Mouse (Mus musculus) hindbrain, embryonic 10.5 days (tissue): ENCODE measurements at regions not wholly inside any gene's neighbourhood (a gene's known extent, or its start where the extent isn't known, plus 50 kb on each side); places are given as distances from the start of the nearest gene placed in this dataset.
"Not testable (repeated sequence)": the region's sequence is repeated elsewhere in the genome, so short reads cannot be mapped to it uniquely, and the experiment has no call there.

Experiments used
- DNase-seq: peaks from one replicate; pipeline ENCODE4 v3.0.0-alpha.2; 2017; ENCODE audit warnings: low spot score
- H3K27ac ChIP-seq: fragments of 300-500 bp; sonication (generic); 2 replicates; pipeline ENCODE4 v1.5.1; 2016; ENCODE audit warnings: mild to moderate bottlenecking, moderate library complexity
- H3K27me3 ChIP-seq: fragments of 300-500 bp; sonication (generic); 2 replicates; pipeline ENCODE4 v1.6.1; 2016; ENCODE audit warnings: mild to moderate bottlenecking; ENCODE audit not compliant: poor library complexity, insufficient read depth, severe bottlenecking
- H3K36me3 ChIP-seq: fragments of 300-500 bp; sonication (generic); 2 replicates; pipeline ENCODE4 v1.6.1; 2016; ENCODE audit warnings: mild to moderate bottlenecking, moderate library complexity
- H3K4me1 ChIP-seq: fragments of 300-500 bp; sonication (generic); replicated peaks from 2 replicates; pipeline ENCODE4 v1.6.1; 2016; ENCODE audit warnings: mild to moderate bottlenecking
- H3K4me3 ChIP-seq: fragments of 300-500 bp; sonication (generic); 2 replicates; pipeline ENCODE4 v1.5.1; 2016; ENCODE audit warnings: mild to moderate bottlenecking, moderate library complexity
- H3K9me3 ChIP-seq: fragments of 300-500 bp; sonication (generic); 2 replicates; pipeline ENCODE4 v1.6.1; 2016; ENCODE audit warnings: mild to moderate bottlenecking, moderate library complexity
- WGBS: fragments of 180-500 bp; shearing (Covaris S2); methylation state at CpG from one replicate; pipeline ENCODE4 v1.1.7; 2016; 5-methylcytosine and 5-hydroxymethylcytosine counted together

- whole genome bisulfite sequencing = 65% methylated on average over 4 of the region's 4 CpGs
- Histone ChIP-seq H3K27me3 (no peaks in the 10 kb centered on the region), H3K27ac (no peak overlapping the region), H3K36me3 (no peaks in the 10 kb centered on the region), H3K9me3 (no peaks in the 10 kb centered on the region), H3K4me1 (no peaks in the 10 kb centered on the region), H3K4me3 (no peak overlapping the region)
- DNase-seq = no peak
These were observed 881.8 kb downstream of the Gm9195 start for GRCm38 (mm10) chr14:71609698-71610301.

- no peaks in the 10 kb centered on the region for H3K36me3 ChIP-seq
- H3K4me1 ChIP-seq = no peaks in the 10 kb centered on the region; the same call in 1 of the 2 replicates
- DNase-seq = no peak
- no peak overlapping the region for H3K4me3 ChIP-seq
- no peaks in the 10 kb centered on the region for H3K27me3 ChIP-seq
- no peaks in the 10 kb centered on the region for H3K9me3 ChIP-seq
- H3K27ac ChIP-seq = no peak overlapping the region
- WGBS = 42% methylated on average over 2 of the region's 2 CpGs
These were observed 887.9 kb downstream of the Gm9195 start for GRCm38 (mm10) chr14:71603710-71604109.

GRCm38 (mm10) chr14:71597859-71598258 is 893.8 kb downstream of the Gm9195 start:
- H3K4me1 ChIP-seq = no peaks in the 10 kb centered on the region
- 87% methylated on average over 3 of the region's 3 CpGs for WGBS
- H3K4me3 ChIP-seq = no peak overlapping the region
- H3K9me3 ChIP-seq = no peaks in the 10 kb centered on the region
- no peaks in the 10 kb centered on the region for H3K27me3 ChIP-seq
- no peak for DNase-seq
- H3K36me3 ChIP-seq = no peaks in the 10 kb centered on the region
- H3K27ac ChIP-seq = no peak overlapping the region

GRCm38 (mm10) chr14:71588694-71589240 is 902.9 kb downstream of the Gm9195 start:
- Histone ChIP-seq H3K4me3 (no peak overlapping the region), H3K36me3 (no peaks in the 10 kb centered on the region), H3K27me3 (no peaks in the 10 kb centered on the region), H3K4me1 (no peaks in the 10 kb centered on the region), H3K27ac (no peak overlapping the region), H3K9me3 (no peaks in the 10 kb centered on the region)
- DNase-seq = no peak
- whole genome bisulfite sequencing = 76% methylated on average over 1 of the region's 1 CpGs

GRCm38 (mm10) chr14:71588006-71588405 is 903.6 kb downstream of the Gm9195 start:
- no peak for DNase-seq
- Histone ChIP-seq H3K4me3 (no peak overlapping the region), H3K9me3 (no peaks in the 10 kb centered on the region), H3K27ac (no peak overlapping the region), H3K4me1 (no peaks in the 10 kb centered on the region), H3K36me3 (no peaks in the 10 kb centered on the region), H3K27me3 (no peaks in the 10 kb centered on the region)

- no peaks in the 10 kb centered on the region for H3K27me3 ChIP-seq
- H3K4me1 ChIP-seq = no peaks in the 10 kb centered on the region
- H3K36me3 ChIP-seq = no peaks in the 10 kb centered on the region
- WGBS = 89% methylated on average over 3 of the region's 3 CpGs
- no peaks in the 10 kb centered on the region for H3K9me3 ChIP-seq
- no peak for DNase-seq
- no peak overlapping the region for H3K27ac ChIP-seq
- no peak overlapping the region for H3K4me3 ChIP-seq
These were observed 926.8 kb downstream of the Gm9195 start for GRCm38 (mm10) chr14:71564816-71565215.

GRCm38 (mm10) chr14:71561906-71562305 is 929.7 kb downstream of the Gm9195 start:
- no peaks in the 10 kb centered on the region for H3K9me3 ChIP-seq
- H3K4me3 ChIP-seq = no peak overlapping the region
- no peaks in the 10 kb centered on the region for H3K36me3 ChIP-seq
- WGBS = 84% methylated on average over 4 of the region's 4 CpGs
- no peaks in the 10 kb centered on the region for H3K4me1 ChIP-seq
- no peak overlapping the region for H3K27ac ChIP-seq
- no peaks in the 10 kb centered on the region for H3K27me3 ChIP-seq
- no peak for DNase-seq

GRCm38 (mm10) chr14:71554324-71554723 is 937.3 kb downstream of the Gm9195 start:
- WGBS = 89% methylated on average over 2 of the region's 3 CpGs
- not testable (repeated sequence) for H3K9me3 ChIP-seq, H3K27ac ChIP-seq, H3K27me3 ChIP-seq, H3K36me3 ChIP-seq, H3K4me1 ChIP-seq, DNase-seq, H3K4me3 ChIP-seq

GRCm38 (mm10) chr14:71543580-71543979 is 943.9 kb upstream of the Fam160b2 start:
- Histone ChIP-seq H3K36me3 (no peaks in the 10 kb centered on the region), H3K9me3 (no peaks in the 10 kb centered on the region), H3K27ac (no peak overlapping the region), H3K27me3 (no peaks in the 10 kb centered on the region), H3K4me1 (no peaks in the 10 kb centered on the region), H3K4me3 (no peak overlapping the region)
- 86% methylated on average over 3 of the region's 3 CpGs for WGBS
- no peak for DNase-seq

- H3K4me3 ChIP-seq = no peak overlapping the region
- no peaks in the 10 kb centered on the region for H3K27me3 ChIP-seq
- no peaks in the 10 kb centered on the region for H3K4me1 ChIP-seq
- DNase-seq = no peak
- no peaks in the 10 kb centered on the region for H3K36me3 ChIP-seq
- H3K27ac ChIP-seq = no peak overlapping the region
- no peaks in the 10 kb centered on the region for H3K9me3 ChIP-seq
- WGBS = 74% methylated on average over 11 of the region's 11 CpGs
These were observed 932.5 kb upstream of the Fam160b2 start for GRCm38 (mm10) chr14:71532074-71532659.

GRCm38 (mm10) chr14:71531298-71531697 is 931.7 kb upstream of the Fam160b2 start:
- no peaks in the 10 kb centered on the region for H3K9me3 ChIP-seq
- H3K36me3 ChIP-seq = no peaks in the 10 kb centered on the region
- H3K27me3 ChIP-seq = no peaks in the 10 kb centered on the region
- WGBS = 70% methylated on average over 2 of the region's 2 CpGs
- no peak overlapping the region for H3K27ac ChIP-seq
- H3K4me3 ChIP-seq = no peak overlapping the region
- H3K4me1 ChIP-seq = no peaks in the 10 kb centered on the region
- no peak for DNase-seq

GRCm38 (mm10) chr14:71530421-71530820 is 930.8 kb upstream of the Fam160b2 start:
- 72% methylated on average over 6 of the region's 6 CpGs for WGBS
- H3K27me3 ChIP-seq = no peaks in the 10 kb centered on the region
- H3K27ac ChIP-seq = no peak overlapping the region
- no peak for DNase-seq
- no peaks in the 10 kb centered on the region for H3K36me3 ChIP-seq
- no peak overlapping the region for H3K4me3 ChIP-seq
- no peaks in the 10 kb centered on the region for H3K4me1 ChIP-seq
- no peaks in the 10 kb centered on the region for H3K9me3 ChIP-seq

GRCm38 (mm10) chr14:71518541-71518940 is 918.9 kb upstream of the Fam160b2 start:
- H3K4me1 ChIP-seq = no peaks in the 10 kb centered on the region
- WGBS = 53% methylated on average over 2 of the region's 2 CpGs
- H3K4me3 ChIP-seq = no peak overlapping the region
- H3K27me3 ChIP-seq = no peaks in the 10 kb centered on the region
- no peaks in the 10 kb centered on the region for H3K9me3 ChIP-seq
- DNase-seq = no peak
- no peaks in the 10 kb centered on the region for H3K36me3 ChIP-seq
- H3K27ac ChIP-seq = no peak overlapping the region
